Mouse (Mus musculus) MEL (cell line): ENCODE measurements at regions not wholly inside any gene's neighbourhood (a gene's known extent, or its start where the extent isn't known, plus 50 kb on each side); places are given as distances from the start of the nearest gene placed in this dataset.

Source experiments
- DNase-seq: peaks from one replicate; pipeline ENCODE4 v3.0.0; 2011; ENCODE audit warnings: low read depth, low spot score
- H3K27ac ChIP-seq: 2 replicates; pipeline ENCODE4 v1.5.1; 2012; ENCODE audit warnings: low read depth, mild to moderate bottlenecking, control low read depth, low read length, moderate library complexity; ENCODE audit not compliant: control insufficient read depth
- H3K27me3 ChIP-seq, 2 experiments: fragments of 150-350 bp in 1 of 2; sonication (generic) in 1 of 2; 2 replicates each; pipeline ENCODE4 v1.6.1; 2012; ENCODE audit warnings: low read length in 2 of 2, mild to moderate bottlenecking in 2 of 2, improper control_type of control experiment in 1 of 2, moderate library complexity in 1 of 2; ENCODE audit not compliant: insufficient read depth in 2 of 2, control insufficient read depth in 1 of 2
- H3K36me3 ChIP-seq, 2 experiments: 2 replicates each; pipeline ENCODE4 v1.6.1; 2012 to 2014; ENCODE audit warnings: low read length in 2 of 2, improper control_type of control experiment in 1 of 2, inconsistent platforms in 1 of 2, mild to moderate bottlenecking in 1 of 2; ENCODE audit not compliant: insufficient read depth in 2 of 2, control insufficient read depth in 1 of 2
- H3K4me1 ChIP-seq, 2 experiments: fragments of 150-350 bp in 1 of 2; sonication (generic) in 1 of 2; 2 replicates each; pipeline ENCODE4 v1.6.1; 2012; ENCODE audit warnings: low read length in 2 of 2, improper control_type of control experiment in 1 of 2, mild to moderate bottlenecking in 1 of 2; ENCODE audit not compliant: insufficient read depth in 2 of 2, control insufficient read depth in 1 of 2
- H3K4me3 ChIP-seq, 2 experiments: fragments of 150-350 bp in 1 of 2; sonication (generic) in 1 of 2; 2 replicates each; pipeline ENCODE4 v1.5.1; 2012; ENCODE audit warnings: low read depth in 2 of 2, low read length in 2 of 2, mild to moderate bottlenecking in 2 of 2, moderate library complexity in 2 of 2, control low read depth in 1 of 2, improper control_type of control experiment in 1 of 2; ENCODE audit not compliant: control insufficient read depth in 1 of 2, insufficient read depth in 1 of 2
- H3K79me2 ChIP-seq: 2 replicates; pipeline ENCODE4 v1.6.1; 2012; ENCODE audit warnings: mild to moderate bottlenecking, low read length, moderate library complexity; ENCODE audit not compliant: control insufficient read depth, poor library complexity, insufficient read depth
- H3K9ac ChIP-seq: 2 replicates; pipeline ENCODE4 v1.6.1; 2012; ENCODE audit warnings: low read depth, mild to moderate bottlenecking, control low read depth, low read length, moderate library complexity; ENCODE audit not compliant: control insufficient read depth, poor library complexity, severe bottlenecking
- H3K9me3 ChIP-seq: fragments of 150-350 bp; sonication (generic); replicated peaks from 2 replicates; pipeline ENCODE4 v1.6.1; 2012; ENCODE audit warnings: mild to moderate bottlenecking, low read length, improper control_type of control experiment, moderate library complexity; ENCODE audit not compliant: insufficient read depth
- BHLHE40 ChIP-seq: IDR thresholded peaks from 2 replicates; pipeline ENCODE4 v1.6.1; 2012; ENCODE audit warnings: low read depth, mild to moderate bottlenecking, inconsistent platforms, low read length, improper control_type of control experiment, borderline replicate concordance
- CHD1 ChIP-seq: IDR thresholded peaks from 2 replicates; pipeline ENCODE4 v1.6.1; 2012; ENCODE audit warnings: low read depth, mild to moderate bottlenecking, inconsistent platforms, low read length, improper control_type of control experiment
- CHD2 ChIP-seq: IDR thresholded peaks from 2 replicates; pipeline ENCODE4 v1.6.1; 2011; ENCODE audit warnings: low read length, improper control_type of control experiment
- CTCF ChIP-seq, 3 experiments: IDR thresholded peaks in 2 of 3; conservative IDR thresholded peaks in 1 of 3; 2 replicates each; pipeline ENCODE4 v1.5.1; 2011 to 2012; ENCODE audit warnings: low read length in 3 of 3, low read depth in 2 of 3, mild to moderate bottlenecking in 2 of 3, improper control_type of control experiment in 1 of 3, inconsistent platforms in 1 of 3, mixed read lengths in 1 of 3, moderate library complexity in 1 of 3; ENCODE audit not compliant: control insufficient read depth in 1 of 3, insufficient read depth in 1 of 3, poor library complexity in 1 of 3, severe bottlenecking in 1 of 3
- E2F4 ChIP-seq: IDR thresholded peaks from 2 replicates; pipeline ENCODE4 v1.6.1; 2011; ENCODE audit warnings: low read depth, low read length, improper control_type of control experiment, borderline replicate concordance
- ELF1 ChIP-seq: IDR thresholded peaks from 2 replicates; pipeline ENCODE4 v1.6.1; 2014; ENCODE audit warnings: low read depth, mild to moderate bottlenecking, inconsistent platforms, low read length, improper control_type of control experiment, moderate library complexity
- HCFC1 ChIP-seq: IDR thresholded peaks from 2 replicates; pipeline ENCODE4 v1.6.1; 2012; ENCODE audit warnings: low read depth, mild to moderate bottlenecking, inconsistent platforms, low read length, improper control_type of control experiment, moderate library complexity
- JUND ChIP-seq: IDR thresholded peaks from 2 replicates; pipeline ENCODE4 v1.6.1; 2011; ENCODE audit warnings: low read depth, mild to moderate bottlenecking, improper control_type of control experiment, low read length
- KAT2A ChIP-seq: conservative IDR thresholded peaks from 2 replicates; pipeline ENCODE4 v1.6.1; 2012; ENCODE audit warnings: low read depth, low read length, improper control_type of control experiment, inconsistent platforms
- MAX ChIP-seq: IDR thresholded peaks from 2 replicates; pipeline ENCODE4 v1.6.1; 2011; ENCODE audit warnings: low read length, improper control_type of control experiment
- MAZ ChIP-seq: IDR thresholded peaks from 2 replicates; pipeline ENCODE4 v1.6.1; 2012; ENCODE audit warnings: low read depth, mild to moderate bottlenecking, inconsistent platforms, low read length, improper control_type of control experiment
- MEF2A ChIP-seq: IDR thresholded peaks from 2 replicates; pipeline ENCODE4 v1.6.1; 2014; ENCODE audit warnings: low read depth, mild to moderate bottlenecking, inconsistent platforms, low read length, improper control_type of control experiment; ENCODE audit not compliant: poor library complexity, insufficient replicate concordance, severe bottlenecking; ENCODE audit errors: extremely low read depth
- MXI1 ChIP-seq: IDR thresholded peaks from 2 replicates; pipeline ENCODE4 v1.6.1; 2011; ENCODE audit warnings: mild to moderate bottlenecking, low read depth, low read length, improper control_type of control experiment
- MYC ChIP-seq: IDR thresholded peaks from 2 replicates; pipeline ENCODE4 v1.6.1; 2011; ENCODE audit warnings: low read depth, mild to moderate bottlenecking, low read length, improper control_type of control experiment, moderate library complexity
- NELFE ChIP-seq: IDR thresholded peaks from 2 replicates; pipeline ENCODE4 v1.6.1; 2011; ENCODE audit warnings: low read depth, low read length, improper control_type of control experiment
- POLR2A ChIP-seq, 2 experiments: IDR thresholded peaks; 2 replicates each; pipeline ENCODE4 v1.6.1; 2011 to 2012; ENCODE audit warnings: low read length in 2 of 2, mild to moderate bottlenecking in 2 of 2, control low read depth in 1 of 2, improper control_type of control experiment in 1 of 2, low read depth in 1 of 2, moderate library complexity in 1 of 2; ENCODE audit not compliant: control insufficient read depth in 1 of 2, insufficient read depth in 1 of 2, poor library complexity in 1 of 2
- POLR2AphosphoS5 ChIP-seq: IDR thresholded peaks from 2 replicates; pipeline ENCODE4 v1.6.1; 2012; ENCODE audit warnings: low read depth, borderline replicate concordance, mild to moderate bottlenecking, inconsistent platforms, low read length, moderate library complexity, mixed read lengths
- RAD21 ChIP-seq: IDR thresholded peaks from 2 replicates; pipeline ENCODE4 v1.6.1; 2011; ENCODE audit warnings: mild to moderate bottlenecking, low read depth, low read length, improper control_type of control experiment
- RCOR1 ChIP-seq: IDR thresholded peaks from 2 replicates; pipeline ENCODE4 v1.6.1; 2012; ENCODE audit warnings: low read depth, mild to moderate bottlenecking, inconsistent platforms, low read length, improper control_type of control experiment
- SMC3 ChIP-seq: IDR thresholded peaks from 2 replicates; pipeline ENCODE4 v1.6.1; 2011; ENCODE audit warnings: low read depth, low read length, improper control_type of control experiment
- TAL1 ChIP-seq: IDR thresholded peaks from 2 replicates; pipeline ENCODE4 v1.6.1; 2012; ENCODE audit warnings: mild to moderate bottlenecking, inconsistent platforms, low read length, moderate library complexity, mixed read lengths
- TBP ChIP-seq: IDR thresholded peaks from 2 replicates; pipeline ENCODE4 v1.8.0; 2011; ENCODE audit warnings: low read depth, low read length, improper control_type of control experiment
- TCF12 ChIP-seq: IDR thresholded peaks from 2 replicates; pipeline ENCODE4 v1.6.1; 2014; ENCODE audit warnings: low read depth, mild to moderate bottlenecking, inconsistent platforms, low read length, improper control_type of control experiment, moderate library complexity
- USF1 ChIP-seq: IDR thresholded peaks from 2 replicates; pipeline ENCODE4 v1.6.1; 2014; ENCODE audit warnings: low read depth, mild to moderate bottlenecking, inconsistent platforms, low read length, improper control_type of control experiment, moderate library complexity
- ZC3H11A ChIP-seq: IDR thresholded peaks from 2 replicates; pipeline ENCODE4 v1.6.1; 2012; ENCODE audit warnings: low read depth, mild to moderate bottlenecking, inconsistent platforms, low read length, improper control_type of control experiment
- ZNF384 ChIP-seq: IDR thresholded peaks from 2 replicates; pipeline ENCODE4 v1.6.1; 2012; ENCODE audit warnings: low read depth, mild to moderate bottlenecking, inconsistent platforms, low read length, improper control_type of control experiment

- no peak for DNase-seq
- no peak overlapping the region for H3K4me3 ChIP-seq
- H3K9me3 ChIP-seq = no peaks in the 10 kb centered on the region
- no peaks in the 10 kb centered on the region for H3K36me3 ChIP-seq
- no peaks in the 10 kb centered on the region for H3K4me1 ChIP-seq
- H3K27ac ChIP-seq = no peak overlapping the region
- H3K79me2 ChIP-seq = no peaks in the 10 kb centered on the region
- H3K27me3 ChIP-seq = no peaks in the 10 kb centered on the region
- H3K9ac ChIP-seq = no peak overlapping the region
- no peak for TF ChIP-seq RCOR1
- TF ChIP-seq CHD1 = no peak
- TF ChIP-seq ZNF384 = no peak
- no peak for TF ChIP-seq CTCF (IDR thresholded peaks at IDR 0.05 in 2 of 3, conservative IDR thresholded peaks at IDR 0.05 in 1 of 3; ENCODE audit: control insufficient read depth in 1 of 3, insufficient read depth in 1 of 3, low read depth in 2 of 3, low read length in 3 of 3, poor library complexity in 1 of 3, severe bottlenecking in 1 of 3)
- TF ChIP-seq TCF12 = no peak
- TF ChIP-seq NELFE = no peak
- no peak for TF ChIP-seq TAL1
- TF ChIP-seq MAX = no peak
- no peak for TF ChIP-seq E2F4
Measured at GRCm38 (mm10) chr4:97093576-97093975, 89.4 kb downstream of the Gm10192 start.

- DNase-seq = no peak
- no peaks in the 10 kb centered on the region for H3K79me2 ChIP-seq
Measured at GRCm38 (mm10) chr4:97050735-97051134, 132.2 kb downstream of the Gm10192 start.

GRCm38 (mm10) chr4:97049045-97049674 is 133.8 kb downstream of the Gm10192 start:
- Histone ChIP-seq H3K4me3 (no peak overlapping the region), H3K9ac (no peak overlapping the region), H3K27ac (no peak overlapping the region), H3K4me1 (no peaks in the 10 kb centered on the region), H3K36me3 (no peaks in the 10 kb centered on the region), H3K27me3 (no peaks in the 10 kb centered on the region), H3K79me2 (no peaks in the 10 kb centered on the region), H3K9me3 (no peaks in the 10 kb centered on the region)
- no peak for DNase-seq
- no peak for TF ChIP-seq KAT2A
- no peak for TF ChIP-seq TAL1
- no peak for TF ChIP-seq TCF12
- no peak for TF ChIP-seq ELF1
- no peak for TF ChIP-seq POLR2AphosphoS5
- no peak for TF ChIP-seq CHD1

More at GRCm38 (mm10) chr4:97050735-97051134, 132.2 kb downstream of the Gm10192 start:
- no peaks in the 10 kb centered on the region for H3K9me3 ChIP-seq
- H3K4me3 ChIP-seq = no peak overlapping the region
- H3K27me3 ChIP-seq = no peaks in the 10 kb centered on the region
- no peaks in the 10 kb centered on the region for H3K36me3 ChIP-seq
- H3K4me1 ChIP-seq = no peaks in the 10 kb centered on the region
- H3K9ac ChIP-seq = no peak overlapping the region
- no peak for TF ChIP-seq SMC3
- no peak for TF ChIP-seq RAD21
- TF ChIP-seq MAZ = no peak
- TF ChIP-seq POLR2AphosphoS5 = no peak
- no peak for TF ChIP-seq JUND
- TF ChIP-seq NELFE = no peak
- no peak for TF ChIP-seq HCFC1
- no peak for TF ChIP-seq POLR2A (IDR thresholded peaks at IDR 0.05; ENCODE audit: control insufficient read depth in 1 of 2, insufficient read depth in 1 of 2, low read depth in 1 of 2, low read length in 2 of 2, poor library complexity in 1 of 2)
- no peak for TF ChIP-seq ZC3H11A
- no peak for TF ChIP-seq CHD2
- TF ChIP-seq TBP = no peak
- no peak for TF ChIP-seq MXI1
- TF ChIP-seq MEF2A = no peak
- no peak for TF ChIP-seq MAX
- TF ChIP-seq KAT2A = no peak
- no peak for TF ChIP-seq BHLHE40
- no peak for TF ChIP-seq MYC
- no peak for TF ChIP-seq USF1
- TF ChIP-seq, all 39 proteins: peak for 0
- no peak overlapping the region for H3K27ac ChIP-seq
